Mouse (Mus musculus) E14TG2a.4 (cell line): Measurements from ENCODE around the gene Ola1.

Source experiments
- CTCF ChIP-seq: conservative IDR thresholded peaks from 2 replicates; pipeline ENCODE4 v1.5.1; 2014; ENCODE audit warnings: low read length
- NANOG ChIP-seq: IDR thresholded peaks from 2 replicates; pipeline ENCODE4 v1.6.1; 2014; ENCODE audit warnings: borderline replicate concordance, low read length, mixed read lengths
- POU5F1 ChIP-seq: IDR thresholded peaks from 2 replicates; pipeline ENCODE4 v1.6.1; 2014; ENCODE audit warnings: low read length, borderline replicate concordance

GRCm38 (mm10) chr2:73058344-73058743, 160.4 kb downstream of the Ola1 start:
- no peak for TF ChIP-seq CTCF
- no peak for TF ChIP-seq POU5F1
- no peak for TF ChIP-seq NANOG
